Mouse (Mus musculus): ENCODE results near the gene Nt5c3.

DNA sequence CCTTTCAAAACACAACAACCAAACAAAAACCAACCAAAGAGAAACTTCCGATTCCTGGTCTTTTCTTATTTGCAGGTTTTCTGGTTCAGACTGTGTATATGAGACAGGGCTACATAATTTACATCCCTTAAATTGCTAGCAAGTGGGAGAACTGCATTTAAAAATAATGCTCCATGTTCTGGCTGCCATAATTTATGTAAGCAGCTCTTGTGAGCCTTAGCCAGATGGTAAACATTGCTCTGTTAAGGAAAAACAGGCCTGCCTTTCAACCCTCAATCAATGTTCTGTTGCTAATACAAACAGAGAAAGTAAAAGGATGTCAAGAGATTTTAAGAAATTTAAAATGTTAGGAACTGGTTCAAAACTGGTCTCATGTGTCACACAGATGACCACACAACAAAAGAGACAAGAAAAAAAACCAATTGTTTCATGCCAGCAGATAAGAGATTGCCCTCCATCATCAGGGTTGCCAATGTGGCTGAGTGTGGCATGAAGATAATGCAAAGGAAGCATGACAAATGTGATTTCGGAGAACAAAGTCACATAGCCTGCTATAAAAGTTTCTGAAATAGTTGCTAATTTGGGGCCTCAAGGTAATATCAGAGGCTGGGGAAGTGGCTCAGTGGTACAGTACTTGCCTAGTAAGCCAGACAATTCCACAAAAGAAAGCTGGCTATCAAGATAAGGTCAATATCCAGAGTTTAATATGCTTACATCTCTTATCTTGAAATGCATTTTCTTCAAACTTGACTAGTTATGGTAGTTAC is 10.5 kb downstream of the Nt5c3 start:
- TF ChIP-seq CTCF (IDR thresholded peaks at IDR 0.05; ENCODE audit: low read depth) (no peak), EP300 (IDR thresholded peaks at IDR 0.05; ENCODE audit: low read depth) (peak; percentile 82)

All from liver, embryonic 14.5 days (tissue).